Mouse (Mus musculus): ENCODE data around the gene Itpr3.

Gene Itpr3

DNA sequence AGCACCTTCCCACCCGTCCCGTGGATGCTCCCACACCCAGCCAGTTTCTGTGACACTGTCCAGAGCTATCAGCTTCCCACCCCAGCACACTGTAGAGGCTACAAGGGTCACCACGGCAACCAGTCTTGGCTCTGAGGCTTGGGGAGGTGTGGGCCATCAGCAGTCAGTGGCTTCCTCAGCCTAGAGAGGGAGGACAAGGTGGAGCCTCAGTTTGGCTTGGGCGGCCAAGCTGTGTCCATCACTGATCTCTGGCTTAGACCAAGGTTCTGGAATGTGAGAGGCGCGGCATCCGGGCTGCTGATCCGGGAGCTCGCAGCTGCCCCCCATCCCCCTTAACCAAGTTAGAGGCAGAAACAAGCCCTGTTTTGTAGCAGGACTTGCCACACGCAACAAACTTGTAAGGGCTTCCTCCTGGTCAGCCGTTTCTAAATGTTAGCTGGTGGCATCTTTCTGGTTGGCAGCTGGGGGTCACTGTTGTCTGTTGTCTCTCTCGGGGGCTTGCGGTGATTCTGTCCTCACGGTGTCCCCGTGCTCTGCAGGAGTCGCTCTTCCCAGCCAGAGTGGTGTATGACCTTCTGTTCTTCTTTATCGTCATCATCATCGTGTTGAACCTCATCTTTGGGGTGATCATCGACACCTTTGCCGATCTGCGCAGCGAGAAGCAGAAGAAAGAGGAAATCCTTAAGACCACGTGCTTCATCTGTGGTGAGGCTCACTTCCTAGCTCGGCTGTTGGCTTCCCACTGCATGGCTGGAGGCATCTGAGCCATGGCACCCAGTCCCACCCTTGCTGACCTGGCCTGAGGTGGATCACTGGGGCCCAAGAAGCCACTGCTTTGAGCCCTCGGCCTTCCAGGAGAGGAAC is 61.8 kb downstream of the Itpr3 start:
- WGBS = 84% methylated on average over 25 of the region's 25 CpGs

DNA sequence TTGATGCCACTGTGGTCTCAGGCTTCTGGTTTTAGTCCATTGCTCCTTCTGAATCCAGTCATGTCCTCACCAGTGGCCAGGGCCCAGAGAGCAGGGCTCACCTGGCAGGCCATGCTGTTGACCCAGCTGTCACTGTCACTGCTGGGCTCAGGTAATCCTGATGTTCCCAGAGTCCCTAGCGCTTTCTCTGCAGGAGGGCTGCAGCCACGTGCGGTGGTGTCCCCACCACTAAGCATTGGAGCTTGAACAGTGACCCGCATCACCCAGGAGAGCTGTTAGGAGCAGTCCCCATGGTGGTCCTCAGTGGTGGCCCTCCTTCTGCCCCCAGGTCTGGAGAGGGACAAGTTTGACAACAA is 62.4 kb downstream of the Itpr3 start:
- WGBS = 88% methylated on average over 4 of the region's 4 CpGs

DNA sequence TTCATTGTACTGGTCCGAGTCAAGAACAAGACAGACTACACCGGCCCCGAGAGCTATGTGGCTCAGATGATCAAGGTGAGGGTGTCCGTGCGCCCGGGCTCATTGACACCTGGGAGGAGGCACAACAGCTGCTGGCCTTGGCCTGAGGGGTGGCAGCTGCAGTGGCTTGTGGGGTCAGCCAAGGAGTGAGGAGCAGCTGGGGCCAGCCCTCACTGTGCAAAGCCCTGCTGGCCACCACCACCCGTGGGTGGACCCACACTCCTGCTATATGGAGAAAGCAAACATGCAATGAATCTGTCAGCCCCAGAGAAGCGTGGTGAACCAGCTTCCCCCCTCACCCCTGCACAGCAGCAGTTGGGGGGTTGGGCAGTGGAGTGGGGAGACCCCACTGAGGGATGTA is 62.9 kb downstream of the Itpr3 start:
- 70% methylated on average over 8 of the region's 8 CpGs for WGBS

DNA sequence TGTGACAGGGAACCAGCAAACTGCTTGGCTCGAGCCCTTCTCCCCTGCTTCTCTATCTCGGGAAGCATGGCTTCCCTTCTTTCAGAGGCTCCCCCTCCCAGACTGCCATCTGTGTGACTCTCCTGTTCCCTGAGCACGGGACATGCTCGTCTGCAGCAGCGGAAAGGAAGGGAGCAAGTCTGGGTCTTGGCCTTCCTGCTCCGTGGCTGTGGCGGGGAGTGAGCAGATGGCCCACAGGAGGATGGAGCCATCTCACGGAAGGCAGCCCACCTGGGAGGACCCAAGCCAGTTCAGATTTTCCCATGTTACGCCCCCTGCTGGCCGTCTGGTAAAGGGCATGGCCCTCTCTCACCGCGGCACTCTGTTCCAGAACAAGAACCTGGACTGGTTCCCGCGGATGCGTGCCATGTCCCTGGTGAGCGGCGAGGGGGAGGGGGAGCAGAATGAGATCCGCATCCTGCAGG is 63.5 kb downstream of the Itpr3 start:
- WGBS = 10% methylated on average over 18 of the region's 18 CpGs

DNA sequence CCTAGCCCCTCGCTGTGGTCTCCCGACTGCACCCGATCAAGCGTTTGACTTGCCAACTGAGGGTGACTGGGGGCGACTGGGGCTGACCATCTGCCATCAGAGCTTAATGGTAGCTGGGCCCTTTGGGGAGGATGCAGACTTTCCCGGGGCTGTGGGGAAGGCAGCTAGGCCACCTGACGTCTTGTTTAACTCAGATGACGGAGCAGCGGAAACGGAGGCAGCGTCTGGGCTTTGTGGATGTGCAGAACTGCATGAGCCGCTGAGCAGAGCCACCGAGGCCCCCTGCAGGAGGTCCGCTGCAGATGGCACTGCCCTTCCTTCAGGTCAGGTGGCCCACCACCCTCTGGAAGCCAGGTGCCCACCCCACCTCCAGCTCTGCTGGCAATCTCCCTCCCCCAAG is 64.2 kb downstream of the Itpr3 start:
- WGBS = 43% methylated on average over 14 of the region's 14 CpGs

DNA sequence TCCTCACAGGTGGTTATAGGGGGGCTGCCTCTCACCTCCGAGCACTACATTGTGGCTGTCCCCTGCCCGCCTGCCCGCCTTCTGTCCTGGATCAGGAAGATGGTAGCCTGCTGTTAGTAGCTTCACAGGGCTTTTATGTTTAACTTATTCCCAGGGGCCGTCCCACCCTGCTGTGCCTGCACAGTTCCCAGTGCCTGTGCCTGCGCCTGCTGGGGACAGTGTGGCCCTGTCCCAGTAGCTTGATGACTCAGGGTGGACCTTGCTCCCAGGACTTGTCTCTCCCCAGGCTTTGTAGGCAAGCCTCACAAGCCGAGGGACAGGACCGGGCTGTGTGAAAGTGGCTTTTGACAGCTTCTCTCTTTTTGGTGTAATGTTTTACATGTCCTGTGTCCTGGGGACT is 64.7 kb downstream of the Itpr3 start:
- WGBS = 81% methylated on average over 7 of the region's 7 CpGs

DNA sequence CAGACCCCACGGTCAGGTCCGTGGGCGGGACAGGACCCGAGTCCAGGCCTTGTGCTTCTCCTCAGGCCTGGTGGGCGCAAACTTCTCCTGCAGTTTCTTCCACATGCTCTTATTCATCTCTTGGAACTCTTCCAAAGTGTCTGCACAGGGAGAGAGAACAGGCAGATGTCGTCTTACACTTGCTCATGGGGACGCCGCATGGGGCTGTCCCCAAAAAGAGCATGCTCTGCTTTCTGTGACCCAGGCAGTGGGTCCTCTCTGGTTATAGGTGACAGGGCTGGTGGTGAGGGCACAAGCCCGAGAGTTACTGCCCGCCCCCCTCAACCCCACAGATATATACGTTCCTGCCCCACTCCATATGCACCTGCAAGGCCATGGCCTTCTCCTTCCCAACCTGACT is 65.6 kb downstream of the Itpr3 start:
- WGBS = 59% methylated on average over 11 of the region's 11 CpGs

DNA sequence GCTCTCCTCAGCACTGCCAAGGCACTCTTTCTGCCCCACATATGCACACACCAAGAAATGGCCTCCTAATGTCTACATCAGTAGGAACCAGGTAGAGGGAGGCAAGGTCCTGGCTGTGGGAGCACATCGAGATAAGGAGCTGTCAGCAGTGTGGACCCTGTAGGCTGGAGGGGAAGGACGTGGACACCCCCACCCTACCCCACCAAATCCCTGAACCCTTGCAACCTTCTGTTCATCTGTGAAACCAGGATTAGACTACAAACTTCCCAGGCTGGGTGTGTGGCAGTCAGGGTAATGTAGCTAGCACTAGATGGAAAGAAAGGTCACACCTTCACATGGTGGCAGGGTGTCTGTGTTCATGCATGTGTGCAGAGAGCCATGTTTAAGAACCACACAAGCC is 66.0 kb downstream of the Itpr3 start:
- 97% methylated on average over 2 of the region's 2 CpGs for WGBS

DNA sequence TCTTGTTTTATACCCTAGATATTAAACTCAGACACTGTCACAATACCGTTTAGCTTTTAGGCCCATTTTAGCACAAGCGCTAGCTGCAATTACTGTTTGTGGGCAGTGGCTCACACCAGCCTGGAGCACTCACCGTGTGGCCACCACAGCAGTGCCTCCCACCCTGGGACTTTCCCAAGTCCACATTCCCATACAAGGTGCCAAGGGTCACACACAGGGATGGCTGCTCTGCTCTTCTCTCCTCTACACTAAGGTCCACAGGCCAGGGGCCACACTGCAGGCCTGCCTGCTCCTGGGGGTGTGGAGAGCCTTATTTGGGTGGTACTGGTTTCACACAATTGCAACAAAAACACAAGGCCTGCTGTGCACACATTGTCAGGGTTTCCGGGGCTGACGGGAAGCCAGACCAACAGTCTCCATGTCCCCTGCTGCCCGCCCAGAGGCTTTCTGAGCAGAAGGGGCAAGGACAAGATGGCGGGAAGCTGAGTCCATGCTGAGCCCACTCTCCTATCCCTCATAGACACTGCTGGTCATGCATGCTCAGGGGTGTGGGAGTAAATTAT is 66.8 kb downstream of the Itpr3 start:
- 71% methylated on average over 7 of the region's 7 CpGs for WGBS

DNA sequence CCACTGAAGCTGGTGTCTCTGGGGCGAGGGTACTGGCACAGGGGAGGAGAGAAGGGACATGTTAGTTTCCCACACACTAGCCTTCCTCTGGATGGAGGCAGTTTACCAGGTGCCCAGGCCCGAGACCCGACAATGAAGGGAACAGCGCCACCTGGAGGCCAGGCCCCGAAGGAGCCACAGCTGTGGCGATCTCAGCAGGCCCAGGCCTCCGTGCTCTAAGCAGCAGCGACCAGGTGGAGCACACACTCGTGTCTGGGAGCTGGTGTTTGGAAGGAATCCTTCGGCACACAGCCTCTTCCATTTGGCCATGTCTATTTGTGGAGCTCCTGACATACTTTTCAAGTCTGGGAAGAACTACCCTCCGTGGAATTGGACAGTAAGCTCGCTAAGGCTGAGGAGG is 68.1 kb downstream of the Itpr3 start:
- WGBS = 23% methylated on average over 12 of the region's 12 CpGs

DNA sequence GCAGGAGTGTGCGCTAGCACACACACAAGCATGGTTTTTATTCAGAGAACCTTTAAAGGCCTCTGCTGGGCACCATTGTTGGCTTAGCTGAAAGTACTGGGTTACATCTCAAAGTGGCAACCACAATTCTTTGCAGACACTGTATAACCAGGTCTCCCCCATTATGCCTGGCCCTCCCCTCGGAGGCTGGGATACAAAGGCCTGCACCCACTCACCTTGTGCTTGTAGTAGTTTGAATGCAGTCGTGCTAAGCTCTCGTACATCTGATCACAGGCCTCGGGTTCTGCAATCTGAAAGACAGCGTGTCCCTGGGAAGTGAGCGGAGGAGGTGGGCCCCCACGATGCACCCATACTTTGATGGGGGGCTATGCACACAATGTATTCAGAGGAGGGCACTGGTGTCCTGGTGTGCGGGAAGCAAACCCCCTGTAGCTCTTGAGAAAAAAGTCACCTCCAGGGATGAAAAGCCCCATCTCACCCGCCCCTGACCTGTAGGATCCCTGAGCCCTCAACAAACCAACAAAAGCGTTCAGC is 68.6 kb downstream of the Itpr3 start:
- WGBS = 71% methylated on average over 11 of the region's 11 CpGs

DNA sequence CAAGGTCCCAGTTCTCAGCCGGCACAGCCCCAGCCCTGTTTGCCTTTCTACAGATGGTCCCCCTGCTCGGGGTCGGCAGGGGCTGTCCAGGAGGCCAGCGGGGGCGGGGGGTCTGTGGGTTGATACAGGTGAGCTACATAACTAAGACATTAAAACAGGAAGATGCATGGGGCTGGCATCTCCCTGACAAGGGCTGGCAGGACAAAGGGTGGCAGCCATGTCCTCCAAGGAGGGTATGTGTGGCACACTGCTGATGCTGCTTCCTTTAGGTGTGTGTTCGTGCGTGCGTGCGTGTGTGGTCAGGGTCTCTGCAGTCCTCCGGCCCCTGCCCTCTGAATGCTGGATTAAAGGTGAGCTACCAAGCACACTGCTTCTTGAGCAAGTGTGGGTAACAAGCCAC is 69.9 kb downstream of the Itpr3 start:
- WGBS = 75% methylated on average over 10 of the region's 10 CpGs

DNA sequence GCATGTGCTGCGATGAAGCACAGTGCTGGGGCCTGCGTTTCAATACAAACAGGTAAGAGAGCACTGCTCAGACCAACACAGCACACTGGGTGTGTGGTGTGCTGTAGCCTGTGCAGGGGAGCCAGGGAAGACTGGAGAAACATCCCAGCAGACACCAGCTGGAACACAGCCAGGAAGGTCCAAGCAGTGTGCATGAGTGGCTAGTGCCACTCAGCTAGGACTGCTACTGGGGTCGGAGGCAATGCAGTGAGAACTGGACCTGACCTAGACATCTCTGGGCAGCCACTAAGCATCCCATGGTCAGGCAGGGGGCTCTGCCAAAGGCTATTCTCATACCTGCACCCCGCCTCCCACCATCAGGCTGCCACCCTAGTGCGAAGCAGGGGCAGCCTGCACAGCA is 71.1 kb downstream of the Itpr3 start:
- 91% methylated on average over 5 of the region's 5 CpGs for WGBS

DNA sequence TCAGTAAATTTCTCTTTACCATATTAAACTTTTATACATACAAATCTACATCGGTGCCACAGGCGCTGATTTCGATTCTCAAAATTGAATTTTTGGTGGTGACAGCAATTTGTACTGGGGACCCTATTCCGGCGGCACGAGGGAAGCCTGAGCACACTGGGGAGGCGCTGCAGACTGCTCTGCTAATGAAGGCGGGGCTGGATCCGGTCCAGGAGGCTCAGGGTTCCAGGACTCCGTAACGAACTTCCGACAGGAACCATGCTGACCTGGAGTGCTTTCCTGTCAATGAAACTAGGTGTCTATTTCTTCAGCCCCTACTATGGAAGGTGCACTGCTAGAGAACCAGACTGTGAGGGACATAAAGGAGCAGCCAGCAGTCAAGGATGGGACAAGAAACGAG is 72.2 kb downstream of the Itpr3 start:
- WGBS = 43% methylated on average over 13 of the region's 13 CpGs

DNA sequence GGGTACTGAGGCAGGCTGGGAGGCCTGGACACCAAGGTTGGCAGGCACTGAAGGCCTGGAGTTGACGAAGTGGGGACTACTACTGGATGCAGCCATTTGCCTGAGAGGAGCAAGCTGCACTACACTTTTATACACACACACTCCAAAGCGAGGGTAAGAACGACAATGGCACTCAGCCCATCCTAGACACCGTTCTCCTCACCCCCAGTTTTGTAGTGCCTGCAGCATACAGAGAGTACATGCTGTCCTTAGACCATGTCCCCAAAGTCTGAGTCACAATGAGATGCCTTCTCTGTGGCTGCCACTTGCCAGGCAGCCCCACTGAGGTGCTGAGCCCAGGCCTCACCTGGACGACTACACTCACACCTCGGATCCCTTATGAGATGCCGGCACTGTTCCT is 72.7 kb downstream of the Itpr3 start:
- 60% methylated on average over 7 of the region's 7 CpGs for WGBS

DNA sequence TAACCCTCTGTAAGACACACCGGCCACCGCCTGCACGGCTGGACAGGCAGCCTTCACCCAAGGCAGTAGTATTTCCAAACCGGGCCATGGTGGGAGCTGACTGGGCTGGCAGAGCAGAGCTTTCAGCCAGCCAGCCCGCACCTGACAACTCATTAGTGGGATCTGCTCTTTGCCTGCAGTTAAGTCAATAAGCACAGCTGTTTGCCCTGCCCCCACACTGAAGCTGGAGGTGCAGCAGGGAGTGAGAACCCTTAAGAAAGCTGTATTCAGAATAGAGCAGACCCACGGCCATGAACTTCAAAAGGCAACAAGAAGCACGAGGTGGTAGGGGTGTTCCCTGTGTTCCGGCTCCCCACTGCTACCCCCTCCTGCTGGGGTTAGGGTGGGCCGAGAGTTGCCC is 73.1 kb downstream of the Itpr3 start:
- WGBS = 46% methylated on average over 9 of the region's 9 CpGs

DNA sequence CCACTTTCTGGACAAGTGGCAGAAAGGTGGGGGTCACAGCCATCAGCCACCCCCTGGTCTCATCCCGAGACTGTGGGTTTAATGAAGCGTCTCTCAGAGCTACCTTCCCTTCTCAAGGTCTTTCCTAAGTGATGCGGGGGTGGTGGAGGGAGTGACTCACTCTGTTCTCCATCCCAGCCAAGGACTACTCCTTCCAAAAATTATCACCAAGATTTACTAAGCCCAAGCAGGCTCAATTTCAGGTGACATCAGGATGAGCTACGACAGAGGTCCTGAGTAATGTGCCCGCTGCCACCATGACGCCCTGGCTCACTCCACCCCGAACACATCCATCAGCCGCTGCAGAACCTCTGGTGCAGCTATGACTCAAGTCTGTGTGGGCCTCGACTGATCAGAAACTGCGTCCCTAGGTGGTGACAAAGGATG is 74.1 kb downstream of the Itpr3 start:
- WGBS = 56% methylated on average over 10 of the region's 10 CpGs

DNA sequence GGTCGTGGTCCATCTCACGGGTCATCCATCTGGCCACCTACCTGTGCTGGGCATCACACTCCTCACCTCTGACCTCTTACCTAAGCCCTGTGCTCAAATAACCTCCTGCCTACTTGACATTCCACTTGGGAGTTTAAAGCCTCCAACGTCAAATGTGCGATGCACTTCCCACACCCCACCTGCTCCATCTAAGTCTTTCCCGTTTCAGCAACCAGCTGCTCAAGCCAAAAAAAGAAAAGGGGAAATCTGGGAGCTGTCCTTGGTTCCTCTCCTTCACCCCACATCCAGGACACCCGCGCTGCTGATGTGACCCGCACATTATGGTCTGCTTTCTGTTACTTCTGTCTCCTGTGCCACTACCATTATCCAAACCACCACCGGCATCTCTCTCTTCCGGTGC is 75.1 kb downstream of the Itpr3 start:
- 52% methylated on average over 10 of the region's 10 CpGs for WGBS

DNA sequence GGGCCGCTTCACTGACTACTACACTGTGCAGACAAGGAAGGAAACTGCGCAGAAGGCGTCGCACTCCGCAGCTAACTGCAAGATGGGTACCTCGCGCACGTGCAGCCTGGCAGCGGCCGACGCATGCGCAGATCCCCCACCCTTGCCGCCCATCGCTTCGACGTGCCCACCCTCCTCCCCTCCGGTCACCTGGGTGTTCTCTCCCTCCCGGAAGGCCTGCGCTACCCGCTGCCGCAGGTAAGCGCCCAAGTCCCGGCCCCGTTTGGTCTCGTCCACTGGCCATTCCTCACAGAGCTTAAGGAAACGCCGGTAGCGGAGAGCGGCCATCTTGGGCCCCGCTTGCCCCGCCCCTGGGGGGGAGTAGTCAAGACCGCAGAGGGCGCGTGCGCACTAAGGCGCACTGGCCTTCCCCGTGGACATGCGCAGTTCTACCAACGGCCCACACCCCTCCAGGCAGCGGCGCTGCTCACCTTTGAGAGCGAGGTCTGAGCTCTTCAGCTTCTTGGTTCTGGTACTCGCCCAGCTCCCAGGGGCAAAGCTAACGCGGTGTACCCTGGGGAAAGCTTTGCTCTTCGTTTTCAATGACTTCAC is 76.5 kb downstream of the Itpr3 start, which contains the start of gene Uqcc2:
Uqcc2 (minus strand) TSS at position 366 of the 591 bp plus-strand sequence.
- WGBS = under 1% methylated on average over 46 of the region's 46 CpGs

DNA sequence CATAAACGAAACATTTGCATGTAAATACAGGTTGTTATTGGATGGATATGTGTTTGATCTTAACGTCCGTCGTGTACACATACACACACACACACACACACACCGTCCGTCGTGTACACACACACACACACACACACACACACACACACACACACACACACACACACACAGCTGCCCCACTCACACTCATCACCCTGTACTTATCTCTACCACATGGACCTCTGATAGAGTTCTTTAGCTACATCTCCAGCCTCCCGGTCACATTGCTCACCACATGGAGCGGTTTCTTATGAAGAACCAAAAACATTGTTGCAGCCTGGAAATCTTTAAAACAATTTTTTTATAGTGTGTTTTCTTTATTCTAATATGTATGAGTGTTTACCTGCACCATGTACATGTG is 77.1 kb downstream of the Itpr3 start:
- 12% methylated on average over 9 of the region's 9 CpGs for WGBS

DNA sequence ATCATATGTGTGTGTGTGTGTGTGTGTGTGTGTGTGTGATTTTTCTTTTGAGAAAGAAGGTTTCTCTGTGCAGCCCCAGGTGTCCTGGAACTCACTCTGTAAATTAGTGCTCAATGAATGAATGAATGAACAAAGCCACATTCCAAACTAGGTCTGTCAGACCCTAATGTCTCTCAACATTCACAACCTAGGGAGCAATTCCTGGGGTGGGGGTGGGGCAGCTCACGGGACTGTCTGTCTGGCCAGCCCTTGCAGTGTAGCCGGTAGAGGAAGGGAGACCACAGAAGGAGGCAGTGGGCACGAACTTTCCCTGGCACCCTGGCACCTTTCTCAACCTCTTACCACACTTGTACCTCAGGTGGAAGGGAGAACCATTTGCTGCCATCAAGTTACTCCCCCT is 77.6 kb downstream of the Itpr3 start:
- WGBS = 34% methylated on average over 3 of the region's 3 CpGs

DNA sequence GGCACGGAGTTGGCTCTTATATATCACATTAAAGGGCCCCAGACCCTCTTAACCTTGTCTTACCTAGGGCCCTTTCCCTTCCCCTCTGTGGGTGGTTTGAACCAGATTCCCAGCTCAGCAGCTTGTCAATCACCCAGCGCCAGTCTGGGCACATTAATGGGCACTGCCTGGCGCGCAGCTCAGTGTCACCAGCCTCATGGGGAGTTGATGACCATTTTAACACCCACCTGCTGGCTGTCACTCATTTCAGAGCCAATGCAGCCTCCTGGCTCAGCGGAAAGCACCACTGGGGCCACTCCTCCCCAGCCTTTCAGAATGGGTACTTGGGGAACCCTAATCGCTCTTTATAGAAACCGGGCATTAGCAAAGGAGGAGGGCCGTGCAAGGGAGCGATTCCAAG is 81.3 kb downstream of the Itpr3 start:
- WGBS = 71% methylated on average over 9 of the region's 9 CpGs

DNA sequence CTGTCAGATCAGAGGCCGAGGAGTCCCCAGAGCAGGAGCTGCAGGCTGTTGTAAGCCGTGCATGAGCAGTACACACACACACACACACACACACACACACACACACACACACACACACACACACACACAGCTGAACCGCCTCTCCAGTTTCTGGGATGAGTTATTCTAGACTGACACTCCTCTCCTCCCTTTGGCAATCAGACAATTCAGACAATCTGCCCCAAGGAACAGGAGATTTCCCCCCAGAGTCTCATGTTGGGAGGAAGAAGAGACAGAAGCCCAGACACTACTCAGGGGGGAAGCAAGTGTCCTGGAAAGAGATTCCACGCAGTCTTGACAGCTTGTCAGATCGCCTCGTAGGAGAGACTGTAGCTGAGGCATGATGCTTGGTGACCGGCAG is 82.2 kb downstream of the Itpr3 start:
- WGBS = 76% methylated on average over 7 of the region's 7 CpGs

Measured in cerebral cortex, adult 2 months (tissue).